Mouse (Mus musculus): ENCODE data around the gene Celsr3. TPM values are rescaled to one million over a fixed set of nuclear protein-coding genes. Genes with fewer than 3 reads are reported as not detected.

Celsr3 gene
- total RNA-seq, 2 experiments from 2014 or later: 43.4 to 74.0 TPM

DNA sequence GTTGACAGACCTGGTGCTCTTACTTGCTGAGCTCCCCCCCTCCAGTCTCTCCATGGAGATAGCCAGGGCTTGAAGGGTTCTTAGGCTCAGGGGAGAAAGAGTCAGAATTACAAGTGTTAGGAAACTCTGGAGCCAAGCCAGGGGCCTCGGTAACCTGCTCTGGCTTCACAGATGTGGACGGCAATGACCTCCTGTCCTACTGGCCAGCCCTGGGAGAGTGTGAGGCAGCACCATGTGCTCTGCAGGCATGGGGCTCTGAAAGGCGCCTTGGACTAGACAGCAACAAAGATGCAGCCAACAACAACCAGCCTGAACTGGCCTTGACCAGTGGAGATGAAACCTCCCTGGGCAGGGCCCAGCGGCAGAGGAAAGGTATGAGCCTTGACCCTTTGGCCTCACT is 21.3 kb downstream of the Celsr3 start:
- DNase-seq (ENCODE audit: low spot score in 2 of 2): no peak
- intact Hi-C loops (cut with DNase I): no loop called here

DNA sequence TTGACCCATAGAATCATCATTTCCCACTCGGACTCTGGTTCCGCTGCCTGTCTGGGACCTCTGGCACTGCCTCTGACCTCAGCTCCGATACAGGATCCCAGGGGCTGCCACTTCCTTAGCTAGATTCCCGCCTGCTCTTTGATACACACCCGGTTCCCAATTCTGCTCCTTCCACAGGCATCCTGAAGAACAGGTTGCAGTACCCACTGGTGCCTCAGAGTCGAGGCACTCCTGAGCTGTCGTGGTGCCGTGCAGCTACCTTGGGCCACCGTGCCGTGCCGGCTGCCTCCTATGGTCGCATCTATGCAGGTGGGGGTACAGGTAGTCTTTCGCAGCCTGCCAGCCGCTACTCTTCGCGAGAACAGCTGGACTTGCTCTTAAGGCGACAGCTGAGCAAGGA is 22.3 kb downstream of the Celsr3 start:
- no peak for DNase-seq (ENCODE audit: low spot score in 2 of 2)
- intact Hi-C loops (cut with DNase I): no loop called here

DNA sequence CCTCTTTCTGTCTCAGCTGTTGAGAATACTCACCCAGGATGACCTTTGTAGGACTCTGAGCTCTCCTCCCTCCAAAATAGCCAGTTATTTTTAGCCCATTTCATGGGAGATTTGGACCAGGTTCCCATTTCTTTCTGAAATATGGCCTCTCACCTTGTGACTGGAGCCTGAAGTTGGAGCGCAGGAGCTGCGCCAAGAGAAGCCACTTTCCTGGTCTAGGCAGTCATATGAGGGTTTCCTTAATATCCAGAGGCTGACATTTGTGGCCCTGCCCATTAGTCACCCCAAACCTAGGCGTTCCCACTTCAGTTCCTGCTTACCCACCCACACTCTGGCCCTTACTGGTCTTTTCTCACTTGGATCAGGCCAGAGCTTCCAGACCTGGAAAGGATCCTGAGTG is 26.9 kb downstream of the Celsr3 start, which contains the start of gene Slc26a6:
Gene Slc26a6 (plus strand): TSS at position 308 of the 400 bp plus-strand sequence.
- DNase-seq (ENCODE audit: low spot score in 2 of 2): no peak
- intact Hi-C loops (cut with DNase I): no loop called here

DNA sequence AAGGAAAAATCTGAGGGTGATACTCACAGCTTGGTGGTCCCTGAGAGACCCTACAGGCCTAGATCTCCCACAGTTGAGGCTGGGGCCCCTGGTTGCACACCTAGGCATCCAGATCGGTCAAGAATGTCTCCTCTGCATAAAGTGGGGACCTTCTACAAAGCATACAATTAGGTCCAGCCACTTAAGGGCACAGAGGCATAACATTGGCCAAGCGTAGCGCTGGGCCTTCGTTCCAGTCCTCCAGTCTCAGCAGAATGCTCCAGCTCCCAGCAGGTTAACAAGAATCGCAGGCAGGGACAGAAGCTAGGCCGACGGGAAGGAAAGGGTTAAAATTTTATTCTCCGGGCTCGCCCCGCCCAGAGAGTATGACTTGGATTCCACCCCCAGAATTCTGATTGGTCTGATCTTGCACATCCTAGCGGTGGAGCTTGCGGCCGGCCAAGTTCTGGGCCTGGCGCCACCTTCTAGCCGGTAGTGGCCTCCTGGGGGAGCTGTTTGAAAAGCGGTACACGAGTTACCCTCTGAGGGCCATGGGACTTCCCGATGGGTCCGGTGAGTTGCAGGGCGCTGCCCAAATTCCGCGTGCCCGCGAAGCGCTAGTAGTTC is 27.6 kb downstream of the Celsr3 start:
- intact Hi-C loops (cut with DNase I): no loop called here
- DNase-seq (ENCODE audit: low spot score in 2 of 2): peak; percentile 90 to 92

DNA sequence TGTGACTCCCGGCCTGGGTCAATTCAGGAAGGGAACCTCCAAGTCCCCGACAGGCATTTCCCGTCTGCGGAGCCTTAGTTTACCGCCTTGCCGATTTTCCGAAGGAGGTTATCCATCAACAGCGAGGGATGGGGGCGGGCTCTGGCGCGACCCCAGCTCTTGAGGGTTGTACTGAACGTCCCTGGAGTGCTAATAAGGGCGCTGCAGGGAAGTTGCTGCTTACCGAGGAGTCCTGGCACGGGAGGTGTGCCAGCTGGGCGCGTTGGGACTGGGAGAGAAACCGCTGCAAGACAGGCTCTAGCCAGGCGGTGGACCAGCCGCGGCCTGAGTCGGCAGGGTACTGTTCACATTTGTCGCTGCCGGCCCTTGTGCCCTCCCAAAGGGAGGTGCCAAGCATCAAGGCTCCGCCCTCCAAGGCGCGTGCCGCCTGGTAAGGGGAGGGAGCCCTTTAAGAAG is 28.1 kb downstream of the Celsr3 start:
- peak; percentile 82 to 83 for DNase-seq (ENCODE audit: low spot score in 2 of 2)
- intact Hi-C loops (cut with DNase I): no loop called here

DNA sequence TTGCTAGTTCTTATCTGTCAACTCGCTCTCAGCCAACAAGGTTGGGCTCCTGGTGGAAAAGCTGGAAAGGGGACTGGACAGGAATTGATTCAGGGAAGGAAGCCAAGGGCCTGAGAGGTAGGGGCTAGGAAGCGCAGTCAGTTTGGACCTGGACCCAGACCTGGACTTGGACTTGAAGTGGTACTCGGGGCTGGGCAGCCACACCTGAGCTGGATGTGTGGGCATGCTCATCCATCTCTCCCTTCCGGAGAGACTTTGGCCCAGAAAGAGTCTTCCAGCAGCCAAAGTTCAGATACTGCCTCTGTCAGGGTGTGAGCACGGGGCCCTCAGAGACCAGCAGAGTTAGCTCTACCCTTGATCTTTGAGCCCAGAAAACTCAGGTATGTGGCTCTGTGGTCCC is 29.2 kb downstream of the Celsr3 start:
- no peak for DNase-seq (ENCODE audit: low spot score in 2 of 2)
- intact Hi-C loops (cut with DNase I): no loop called here

DNA sequence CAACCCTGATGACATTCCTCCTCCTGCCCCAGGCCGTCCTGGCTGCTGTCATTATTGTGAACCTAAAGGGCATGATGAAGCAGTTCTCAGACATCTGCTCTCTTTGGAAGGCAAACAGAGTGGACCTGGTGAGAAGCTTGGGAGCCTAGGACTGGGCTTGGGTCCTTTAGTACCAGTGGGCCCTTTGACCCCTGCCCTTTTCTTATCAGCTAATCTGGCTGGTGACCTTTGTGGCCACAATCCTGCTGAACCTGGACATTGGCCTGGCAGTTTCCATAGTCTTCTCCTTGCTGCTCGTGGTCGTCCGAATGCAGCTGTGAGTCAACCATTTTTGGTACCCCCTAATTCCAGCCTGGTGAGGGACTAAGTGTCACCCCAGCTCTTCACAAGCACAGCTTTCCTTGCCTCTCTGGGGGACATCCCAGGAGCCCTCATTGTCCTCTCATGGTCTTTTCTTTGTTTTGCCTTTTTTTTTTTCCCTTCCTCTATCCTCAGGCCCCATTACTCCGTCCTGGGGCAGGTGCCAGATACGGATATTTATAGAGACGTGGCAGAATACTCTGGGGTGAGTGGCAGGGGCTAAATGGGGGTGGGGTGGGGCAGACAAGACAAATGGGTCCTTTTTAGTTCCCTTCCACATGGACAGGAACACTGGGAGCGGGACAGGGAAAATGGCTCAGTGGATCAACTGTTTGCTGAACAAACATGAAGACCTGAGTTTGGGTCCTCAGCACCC is 32.8 kb downstream of the Celsr3 start:
- intact Hi-C loops (cut with DNase I): no loop called here
- no peak for DNase-seq (ENCODE audit: low spot score in 2 of 2)

Small RNA genes lying within 50 kb of the gene (microRNA-seq; reads per million reads assigned to microRNA genes)
- not detected for gene Gm23156

Other genes with a start within 250 kb of the Celsr3 start
- gene Wdr6, start 247.6 kb upstream of the Celsr3 start, total RNA-seq (2021): 100 to 1,000 TPM; 112 to 118 TPM
- gene P4htm, start 228.7 kb upstream of the Celsr3 start, total RNA-seq (2021): 10 to 100 TPM; 87.0 to 93.7 TPM
- 10 to 100 TPM; 49.5 to 53.5 TPM for gene Arih2, start 176.9 kb upstream of the Celsr3 start, total RNA-seq (2021)
- 10 to 100 TPM; 11.8 to 14.1 TPM for gene Slc25a20, start 164.2 kb upstream of the Celsr3 start, total RNA-seq (2021)
- gene Prkar2a, start 137.0 kb upstream of the Celsr3 start, total RNA-seq (2021): 10 to 100 TPM; 45.8 to 49.2 TPM
- gene Ip6k2, start 42.5 kb upstream of the Celsr3 start, total RNA-seq (2021): 100 to 1,000 TPM; 155 to 158 TPM
- gene Nckipsd, start 18.0 kb upstream of the Celsr3 start, total RNA-seq (2021): 10 to 100 TPM; 56.0 to 60.6 TPM
- 10 to 100 TPM; 18.1 to 24.3 TPM for gene Slc26a6, start 27.0 kb downstream of the Celsr3 start, total RNA-seq (2021)
- under 1 TPM in 1 of 2 experiments, not detected in 1; 0.59 TPM for gene Tmem89, start 88.3 kb downstream of the Celsr3 start, total RNA-seq (2021)
- 100 to 1,000 TPM; 349 to 409 TPM for gene Uqcrc1, start 110.3 kb downstream of the Celsr3 start, total RNA-seq (2021)
- 1 to 10 TPM; 1.4 to 5.5 TPM for gene Col7a1, start 127.3 kb downstream of the Celsr3 start, total RNA-seq (2021)
- under 1 TPM in 1 of 2 experiments, not detected in 1; 0.70 TPM for gene Ucn2, start 159.7 kb downstream of the Celsr3 start, total RNA-seq (2021)
- 10 to 100 TPM; 12.7 to 18.2 TPM for gene Pfkfb4, start 165.5 kb downstream of the Celsr3 start, total RNA-seq (2021)
- 10 to 100 TPM; 63.9 to 74.8 TPM for gene Shisa5, start 212.2 kb downstream of the Celsr3 start, total RNA-seq (2021)
- gene Trex1, start 233.4 kb downstream of the Celsr3 start, total RNA-seq (2021): 10 to 100 TPM; 12.5 to 15.7 TPM
- gene Atrip, start 247.8 kb downstream of the Celsr3 start, total RNA-seq (2021): 10 to 100 TPM; 26.6 to 34.1 TPM